Mouse (Mus musculus) fat pad, adult 2 months (tissue): ENCODE data around the gene Setd3.
"Not testable (repeated sequence)": the region's sequence is repeated elsewhere in the genome, so short reads cannot be mapped to it uniquely, and the experiment has no call there.

Source experiments
- DNase-seq: peaks from one replicate; pipeline ENCODE4 v3.0.0-alpha.2; 2011; ENCODE audit warnings: low read depth, low spot score; ENCODE audit errors: extremely low read depth

Setd3 gene

DNA sequence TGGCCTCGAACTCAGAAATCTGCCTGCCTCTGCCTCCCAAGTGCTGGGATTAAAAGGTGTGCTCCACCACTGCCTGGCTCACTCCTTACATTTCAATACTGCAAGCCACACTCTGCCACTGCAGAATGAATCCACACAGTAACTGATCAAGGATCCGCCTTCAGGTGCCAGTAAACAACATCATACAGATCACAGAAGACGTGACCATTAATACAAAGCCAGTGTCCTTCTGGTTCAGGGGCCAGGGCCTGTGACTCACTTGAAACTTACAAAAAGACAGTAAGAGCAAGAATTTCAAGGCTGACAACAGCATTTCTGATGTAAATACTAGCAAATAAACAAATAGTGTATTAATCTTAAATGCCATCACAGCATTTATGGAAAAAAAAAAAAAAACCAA is 33.9 kb downstream of the Setd3 start:
- DNase-seq = no peak

DNA sequence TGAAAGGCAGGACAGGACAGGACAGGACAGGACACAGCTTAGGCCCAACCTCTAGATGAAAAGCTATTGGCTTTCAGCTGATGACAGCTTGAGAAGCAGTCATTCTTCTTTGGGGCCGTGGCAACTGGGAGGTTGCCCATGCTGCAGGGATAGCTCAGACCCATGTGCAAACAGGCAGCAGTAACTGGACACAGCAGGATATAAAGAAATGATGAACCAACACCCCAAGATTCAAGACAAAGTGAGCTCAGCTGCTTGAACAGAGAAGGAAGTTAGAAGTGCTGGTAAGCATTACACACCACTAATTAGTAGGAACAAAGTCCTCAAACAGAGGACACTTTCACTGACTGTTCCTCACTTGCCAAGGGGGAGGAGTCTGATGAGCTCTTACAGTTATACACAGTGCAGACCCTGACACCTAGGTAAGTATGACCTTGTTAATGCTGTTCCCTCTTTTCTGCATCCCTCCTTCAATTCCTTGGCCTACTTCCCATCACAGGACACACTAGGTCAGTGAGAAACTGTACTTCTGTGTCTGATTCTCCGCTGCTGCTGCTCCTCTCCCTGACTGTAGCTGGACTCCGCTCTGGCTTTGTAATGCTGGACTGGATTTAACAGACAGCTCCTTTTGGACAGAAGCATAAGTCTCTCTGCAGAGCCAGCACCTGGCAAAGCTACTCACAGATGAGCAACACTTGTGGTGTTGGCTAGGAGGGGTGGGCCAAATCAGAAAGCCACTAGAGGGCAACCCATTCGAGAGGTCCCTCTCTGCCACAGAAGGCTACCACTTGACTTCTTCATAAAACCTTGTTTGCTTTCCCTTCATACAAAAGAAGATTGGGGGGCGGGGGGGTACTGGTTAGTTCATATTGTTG is 35.3 kb downstream of the Setd3 start:
- DNase-seq = no peak

DNA sequence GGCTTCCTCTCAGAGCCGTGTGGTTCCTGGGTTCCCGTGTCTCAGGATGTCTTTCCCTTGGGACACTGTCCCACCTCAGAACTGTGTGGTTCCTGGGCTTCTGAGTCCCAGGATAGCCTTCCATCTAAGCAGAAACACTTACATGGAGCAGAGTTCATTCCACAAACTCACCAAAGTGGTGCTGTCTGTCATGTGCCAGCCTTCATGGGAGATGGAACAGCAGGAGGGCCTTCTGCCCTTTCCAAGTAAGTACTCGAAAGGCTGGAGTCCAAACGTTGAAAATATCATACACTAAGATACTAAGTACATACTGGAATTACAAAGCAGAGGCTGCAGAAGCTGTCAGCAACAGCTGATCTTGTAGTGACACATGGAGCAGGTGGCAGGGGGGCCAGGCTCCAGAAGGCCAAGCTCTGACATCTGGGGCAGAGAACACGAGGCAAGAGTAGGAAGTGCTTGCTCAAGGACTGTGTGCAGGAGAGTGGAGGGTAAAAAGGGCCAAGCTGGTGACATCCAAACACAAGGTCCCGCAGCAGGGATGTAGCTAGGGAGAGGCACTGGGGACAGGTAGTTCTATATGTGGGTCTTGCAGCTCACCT is 43.4 kb downstream of the Setd3 start:
- DNase-seq = no peak

DNA sequence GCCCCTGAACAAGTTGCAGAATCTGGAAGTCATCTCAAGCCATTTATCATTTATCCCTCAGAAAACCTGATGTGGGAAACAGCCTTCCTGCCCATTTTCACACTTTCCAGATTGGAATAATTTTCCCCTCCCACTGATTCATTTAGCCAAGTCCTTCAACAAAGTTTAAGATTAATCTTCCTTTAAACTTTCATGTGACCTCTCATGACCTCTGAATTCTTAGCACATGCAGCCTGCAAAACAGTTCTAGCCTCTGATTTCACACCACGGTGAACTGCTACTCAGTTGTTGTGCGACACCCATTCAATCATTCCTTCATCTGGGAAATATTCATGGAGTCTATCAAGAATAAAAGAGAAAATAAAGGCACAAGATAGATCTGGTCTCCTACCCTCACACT is 45.9 kb downstream of the Setd3 start:
- DNase-seq = no peak

DNA sequence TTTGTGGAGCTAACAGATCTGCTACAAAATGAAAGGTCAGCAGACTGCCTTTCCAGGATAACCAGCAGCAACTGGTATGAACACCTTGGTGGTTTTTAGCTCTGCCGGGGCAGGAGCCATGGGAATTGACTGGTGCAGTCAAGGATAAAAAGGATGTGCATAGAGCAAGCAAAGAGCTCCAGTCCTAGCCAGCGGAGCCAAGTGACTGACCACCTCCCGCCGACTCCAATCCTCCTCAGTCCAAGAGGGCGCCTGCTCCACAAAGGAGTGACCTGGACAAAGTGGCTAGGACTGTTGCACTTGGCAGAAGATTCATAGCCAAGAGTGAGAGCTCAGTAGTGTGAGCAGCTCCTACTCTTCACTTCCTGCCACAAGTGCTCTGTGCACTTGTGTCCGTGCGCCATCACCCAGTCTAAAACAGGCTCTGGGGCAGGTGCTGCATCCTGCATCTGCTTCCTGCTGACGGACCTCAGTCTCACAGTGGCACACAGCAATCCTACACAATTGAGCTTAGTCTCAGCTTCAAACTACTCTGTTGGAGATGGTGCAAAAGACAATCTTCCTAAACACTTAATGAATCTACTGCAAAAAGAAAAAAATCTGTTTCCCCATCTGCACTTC is 46.6 kb downstream of the Setd3 start:
- DNase-seq = no peak

DNA sequence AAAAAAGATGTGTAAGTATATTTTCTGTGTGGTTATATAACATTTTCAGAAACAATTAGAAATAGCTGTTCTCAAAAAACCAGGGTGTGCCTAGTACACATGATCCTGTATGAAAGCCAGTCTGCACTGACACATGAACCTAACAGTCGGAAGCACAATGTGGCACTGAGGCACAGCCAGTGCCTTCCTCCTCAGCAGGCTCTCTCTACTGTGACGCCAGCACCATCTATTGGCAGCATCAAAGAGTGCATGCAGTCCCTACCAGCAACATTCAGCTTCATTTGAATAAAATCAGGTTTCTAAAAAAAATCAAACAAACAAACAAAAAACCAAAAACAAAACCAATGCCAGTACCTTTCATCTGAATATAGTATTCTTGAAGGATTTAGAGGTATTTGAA is 57.8 kb downstream of the Setd3 start:
- no peak for DNase-seq

DNA sequence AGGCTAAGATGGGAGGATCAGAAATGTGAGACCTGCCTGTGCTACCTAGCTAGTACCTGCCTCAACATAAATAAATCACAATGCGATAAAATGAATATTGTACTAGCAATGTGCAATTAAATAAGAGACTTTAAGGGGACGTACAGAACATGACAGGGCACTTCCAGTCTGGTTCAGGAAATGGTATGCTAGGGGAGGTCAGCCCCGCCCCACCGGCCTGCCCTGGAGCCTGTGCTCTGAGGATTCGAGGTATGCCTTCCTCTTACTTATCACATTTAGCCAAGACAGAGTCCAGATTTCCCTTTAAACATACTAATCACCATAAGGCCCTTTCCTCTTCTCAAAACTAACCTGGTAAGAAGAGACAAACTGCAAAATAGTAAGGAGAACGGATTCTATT is 58.7 kb downstream of the Setd3 start:
- DNase-seq = no peak

DNA sequence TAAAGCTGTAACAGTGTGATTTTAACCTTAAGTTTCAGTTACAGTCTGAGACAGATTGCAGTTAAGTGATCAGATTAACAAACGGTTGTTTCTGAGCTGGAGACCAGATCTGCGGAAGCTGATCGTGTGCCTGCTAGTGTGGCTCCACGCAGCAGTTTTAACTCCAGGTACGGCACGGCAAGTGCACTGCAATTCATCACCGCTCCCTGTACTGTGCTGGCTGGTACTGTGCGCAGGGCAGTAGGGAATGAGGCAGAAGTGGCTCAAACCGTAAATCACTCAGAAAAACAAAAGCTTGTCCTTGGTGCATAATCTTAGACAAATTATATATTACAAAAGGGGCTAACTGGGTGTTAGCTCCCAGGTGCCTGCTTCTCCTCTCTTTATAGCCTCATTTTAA is 59.2 kb downstream of the Setd3 start:
- DNase-seq = no peak

DNA sequence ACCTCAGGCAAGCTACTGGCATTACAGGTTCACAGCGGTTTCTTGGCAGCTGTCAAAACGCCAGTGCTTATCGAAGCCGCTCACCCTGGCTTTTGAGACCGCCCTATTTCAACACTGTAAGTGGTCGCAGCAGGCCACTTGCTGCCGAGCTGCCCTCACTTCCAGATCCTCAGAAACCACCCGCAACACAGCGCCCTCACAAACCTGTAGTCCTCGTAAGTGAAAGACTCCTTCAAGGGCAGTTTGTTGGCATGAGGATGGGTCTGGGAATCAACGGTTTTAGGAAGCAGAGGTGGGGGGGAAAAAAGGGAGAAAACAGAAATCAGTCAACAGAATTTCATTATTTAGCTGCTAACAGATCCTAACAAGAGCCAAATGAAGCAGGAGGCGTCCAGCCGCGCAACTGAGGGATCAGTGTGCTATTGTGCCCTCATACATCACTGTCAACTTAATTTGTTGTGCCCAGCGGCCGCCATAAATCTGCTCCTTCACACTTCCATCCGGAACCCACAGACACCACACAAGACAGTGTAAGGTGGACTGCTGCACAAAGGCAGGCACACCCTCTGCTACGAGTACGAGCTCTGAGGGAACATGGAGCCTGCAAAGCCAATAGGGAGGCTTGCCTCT is 60.1 kb downstream of the Setd3 start:
- no peak for DNase-seq

DNA sequence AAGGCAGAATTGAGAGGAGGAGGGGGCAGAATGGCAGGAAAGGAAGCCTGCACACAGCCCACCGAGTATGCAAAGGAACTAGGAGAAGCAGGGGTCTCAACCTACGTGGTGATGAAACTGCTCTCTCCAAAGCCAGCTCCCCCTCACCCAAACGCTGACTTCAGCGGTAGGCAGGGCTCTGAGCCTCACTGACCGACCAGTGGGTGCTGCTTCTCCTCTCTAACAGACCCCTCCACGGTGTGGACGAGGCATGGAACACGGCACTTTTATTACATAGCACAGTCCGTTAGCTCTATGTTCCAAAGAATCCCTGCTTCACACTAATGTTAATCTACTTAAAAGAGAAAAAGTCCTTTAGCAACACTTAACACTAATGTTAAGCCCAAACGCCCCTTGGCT is 60.6 kb downstream of the Setd3 start:
- DNase-seq = no peak

DNA sequence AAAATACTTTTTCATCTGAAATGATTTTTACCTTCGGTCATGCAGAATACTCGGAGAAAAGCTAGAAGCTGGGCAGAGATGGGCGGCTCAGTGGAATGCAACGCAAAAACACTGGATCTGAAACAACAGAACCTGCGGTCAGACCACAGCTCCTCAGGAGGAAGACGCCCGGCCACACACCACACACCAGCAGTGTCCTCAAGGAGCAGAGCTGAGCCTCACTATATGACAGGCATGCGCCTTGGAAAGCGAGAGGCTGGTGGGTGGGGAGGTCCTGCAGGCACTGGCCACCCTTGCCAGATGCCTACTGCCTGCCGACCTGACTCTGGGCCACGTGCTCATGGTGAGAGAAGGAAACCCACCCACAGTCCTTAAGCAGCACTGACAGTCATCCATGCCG is 67.9 kb downstream of the Setd3 start:
- no peak for DNase-seq

DNA sequence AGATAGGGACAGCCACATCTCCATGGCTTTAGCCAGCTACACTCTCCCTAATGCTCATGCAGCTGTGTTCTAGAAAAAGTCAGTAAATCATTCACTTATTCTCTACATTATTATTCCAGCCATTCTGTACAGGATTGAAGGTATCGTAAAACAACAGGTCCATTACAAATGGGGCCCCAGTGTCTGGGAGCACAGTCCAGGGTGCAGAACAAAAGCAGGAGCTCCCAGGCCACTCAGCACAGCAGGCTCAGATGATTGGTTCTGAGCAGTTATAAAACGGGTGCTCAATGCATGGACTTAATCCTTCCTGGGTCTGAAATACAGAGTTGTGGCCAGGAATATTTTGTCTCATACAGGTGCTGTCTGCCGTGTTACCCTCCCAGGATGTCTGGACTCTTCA is 68.4 kb downstream of the Setd3 start:
- DNase-seq = no peak

DNA sequence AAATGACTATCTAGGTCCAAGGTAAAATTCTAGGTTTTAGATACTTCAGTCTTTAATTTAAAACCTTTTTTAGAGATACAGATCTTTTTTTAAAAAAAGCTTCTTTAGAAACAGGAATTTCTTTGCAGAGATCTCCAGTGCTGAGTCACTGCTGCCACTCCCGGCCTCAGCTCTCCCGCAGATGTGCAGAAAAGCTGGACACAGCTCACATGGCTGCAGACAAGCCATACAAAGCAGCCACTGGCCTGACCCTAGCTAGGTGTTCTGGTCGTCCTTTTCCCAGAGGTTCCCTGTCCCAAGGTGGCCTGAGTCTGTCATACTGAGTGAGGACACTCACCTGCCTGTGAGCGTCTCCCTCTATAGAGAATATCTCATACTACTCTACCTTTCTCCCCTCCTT is 69.4 kb downstream of the Setd3 start:
- no peak for DNase-seq

DNA sequence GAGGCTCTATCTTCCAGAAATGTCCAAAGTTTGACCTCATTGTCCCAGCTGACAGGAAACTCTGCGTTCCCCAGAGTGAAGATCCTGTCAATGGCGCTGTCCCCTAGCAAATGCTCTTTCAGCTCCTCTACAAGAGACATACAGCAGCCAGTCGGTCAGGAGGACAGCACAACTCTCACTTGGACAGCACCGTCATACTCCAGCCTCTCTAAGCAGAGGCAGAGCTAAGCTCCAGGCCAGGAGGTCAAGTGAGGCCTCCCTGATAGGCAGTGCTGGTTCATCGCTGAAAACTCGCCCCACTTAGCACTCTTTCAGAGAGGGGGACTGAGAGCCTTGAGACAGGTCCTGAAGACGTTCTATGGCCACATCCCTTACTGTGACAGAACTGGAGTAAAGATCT is 70.5 kb downstream of the Setd3 start:
- not testable (repeated sequence) for DNase-seq

DNA sequence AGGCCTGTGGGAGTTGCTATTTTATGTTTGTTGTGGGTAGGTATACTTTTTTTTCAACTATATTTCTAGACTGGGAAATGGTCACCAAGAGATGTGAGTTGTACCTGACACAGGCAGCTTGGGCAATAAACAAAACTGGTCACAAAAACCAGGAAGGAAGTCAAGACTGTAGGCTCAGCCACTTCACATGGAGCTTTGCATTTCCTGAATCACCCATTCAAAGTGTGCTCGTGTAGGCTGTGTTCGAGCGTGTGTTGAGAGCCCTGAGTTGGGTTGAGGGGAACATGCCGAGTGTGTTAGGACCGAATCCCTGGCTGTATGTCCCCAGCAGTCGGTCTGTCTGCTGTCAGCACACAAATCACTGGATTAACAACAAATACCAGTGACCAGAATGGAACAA is 75.8 kb downstream of the Setd3 start:
- DNase-seq = no peak

DNA sequence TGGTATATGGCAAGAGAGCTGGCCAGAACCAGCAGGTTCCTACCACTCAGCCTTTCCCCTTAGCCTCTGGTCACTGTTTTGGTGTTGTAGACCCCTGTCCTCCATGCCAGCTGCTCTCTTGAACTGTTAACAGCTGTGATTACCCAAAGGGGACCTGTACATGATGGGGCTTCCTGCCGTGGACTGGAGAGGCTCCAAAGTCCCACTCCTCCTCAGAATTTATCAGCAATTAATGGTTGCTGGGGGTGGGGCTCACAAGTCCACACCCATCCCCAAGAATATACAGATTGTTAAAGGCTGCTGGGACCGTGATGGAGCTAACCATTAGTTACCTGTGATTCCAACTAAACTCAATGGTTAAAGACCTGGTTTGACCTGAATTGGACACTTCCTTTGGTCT is 77.0 kb downstream of the Setd3 start:
- DNase-seq = no peak

DNA sequence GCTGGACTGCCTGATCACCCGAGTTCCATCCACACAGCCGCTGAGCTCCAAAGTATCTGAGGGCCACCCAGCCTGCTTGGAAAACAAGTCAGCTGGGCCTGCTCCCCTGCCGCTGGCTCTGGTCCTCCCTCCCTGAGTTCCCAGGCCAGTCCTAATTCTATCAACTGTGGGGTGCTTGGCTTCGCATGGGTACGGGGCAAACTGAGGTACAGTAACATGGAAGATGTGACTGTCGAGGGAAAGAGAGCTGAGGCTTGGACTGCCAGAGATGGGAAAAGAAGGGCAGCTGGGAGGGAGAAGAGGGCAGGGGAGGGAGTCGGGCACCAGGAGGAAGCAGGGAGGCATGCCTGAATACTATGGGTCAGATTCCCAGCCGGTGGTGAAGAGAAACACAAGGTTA is 78.9 kb downstream of the Setd3 start:
- no peak for DNase-seq

DNA sequence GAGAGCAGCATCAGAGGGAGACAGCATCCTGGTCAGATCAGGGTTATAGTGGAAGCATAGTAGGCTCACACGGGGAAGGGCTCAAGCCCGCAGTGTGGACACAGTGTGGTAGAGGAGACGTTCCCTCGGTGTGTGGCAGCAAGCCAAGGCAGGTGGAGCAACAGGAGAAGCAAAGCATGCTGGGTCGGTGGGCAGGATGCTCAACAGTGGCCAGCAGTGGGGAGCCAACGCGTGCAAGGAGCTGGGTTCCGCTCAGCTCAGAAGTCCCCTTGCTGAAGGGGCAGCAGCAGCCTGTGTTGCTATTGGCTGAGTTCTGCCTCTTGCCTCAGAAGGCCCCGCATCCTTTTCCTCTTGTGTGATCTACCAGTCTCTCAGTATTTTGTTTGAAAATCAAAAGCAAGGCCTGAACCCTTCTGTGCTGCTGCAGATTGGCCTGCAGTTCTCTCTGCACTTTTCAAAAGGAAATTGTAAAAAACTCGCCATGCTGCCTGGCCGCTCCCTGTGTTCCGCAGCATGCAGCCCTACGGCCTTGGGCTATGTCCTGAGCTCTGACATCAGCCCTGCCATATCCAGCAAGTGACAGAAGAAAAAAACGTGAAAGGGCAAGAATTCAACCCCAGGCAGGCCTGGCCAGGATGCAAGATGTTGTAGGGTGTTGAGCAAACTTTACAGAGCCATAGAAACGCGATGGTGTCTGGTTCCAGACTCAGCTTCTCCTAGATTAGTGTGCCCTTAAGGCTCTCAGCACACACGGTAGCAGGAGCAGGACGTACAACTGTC is 80.7 kb downstream of the Setd3 start:
- peak; percentile 13 for DNase-seq

DNA sequence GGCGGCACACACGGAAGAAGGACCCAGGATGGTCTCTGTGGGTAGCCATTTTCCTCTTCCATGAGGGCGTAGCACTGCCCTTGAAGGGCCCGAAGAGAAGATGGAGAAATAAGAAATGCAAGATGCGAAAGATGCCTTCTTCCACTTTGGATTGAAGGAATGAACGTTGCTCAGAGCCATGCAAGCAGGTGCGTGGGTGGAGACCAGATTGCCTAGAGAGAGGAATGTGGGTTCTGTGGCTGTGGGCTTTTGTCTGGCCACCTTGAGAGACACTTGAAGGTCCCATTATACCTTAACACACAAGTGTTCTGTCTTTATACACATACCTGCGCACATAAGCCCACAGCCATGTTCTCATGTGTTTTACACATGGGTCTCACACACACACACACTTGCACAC is 81.5 kb downstream of the Setd3 start:
- DNase-seq = no peak

DNA sequence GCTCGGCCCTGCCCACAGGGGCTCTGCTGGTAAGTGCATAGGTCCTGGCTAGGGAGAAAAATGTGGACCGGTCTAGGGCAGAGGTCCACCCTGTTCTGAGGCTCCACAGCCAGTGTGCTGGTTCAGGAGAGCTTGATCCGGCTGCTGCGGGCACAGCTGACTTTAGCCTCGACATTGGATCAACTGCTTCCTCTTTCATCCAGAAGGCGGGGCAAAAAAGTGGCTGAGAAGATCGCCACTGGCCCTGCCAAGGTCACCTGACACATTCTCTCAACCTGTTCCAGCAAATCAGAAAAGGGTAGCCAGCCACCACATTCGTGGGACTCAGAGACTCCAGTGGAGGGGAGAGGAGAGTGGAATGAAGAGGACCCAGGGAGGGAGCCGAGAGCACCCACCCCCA is 90.9 kb downstream of the Setd3 start:
- DNase-seq = no peak

DNA sequence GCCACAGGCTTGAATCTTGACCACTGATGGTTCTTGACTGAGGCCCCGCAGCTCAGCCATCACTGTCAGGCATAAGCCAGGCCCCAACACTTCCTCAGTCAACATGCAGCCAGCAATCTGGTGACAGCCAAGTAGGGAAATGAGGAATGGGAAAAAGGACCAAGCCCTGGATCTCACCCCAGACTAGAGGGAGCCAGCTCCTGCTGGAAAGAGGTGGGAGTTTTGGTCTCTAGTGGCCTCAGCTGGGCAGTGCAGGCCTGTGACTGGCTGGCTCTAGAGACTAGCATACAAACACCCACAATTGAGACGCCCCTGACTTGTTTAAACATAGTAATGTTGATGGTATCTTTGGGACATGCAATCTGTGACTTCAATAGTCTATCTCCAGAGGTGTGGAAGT is 91.6 kb downstream of the Setd3 start:
- DNase-seq = no peak
